Mouse (Mus musculus): ENCODE results near the gene Ptprg.
A peak's percentile ranks its signal among the peaks of the same experiment; 100 is the strongest.

Gene Ptprg

DNA sequence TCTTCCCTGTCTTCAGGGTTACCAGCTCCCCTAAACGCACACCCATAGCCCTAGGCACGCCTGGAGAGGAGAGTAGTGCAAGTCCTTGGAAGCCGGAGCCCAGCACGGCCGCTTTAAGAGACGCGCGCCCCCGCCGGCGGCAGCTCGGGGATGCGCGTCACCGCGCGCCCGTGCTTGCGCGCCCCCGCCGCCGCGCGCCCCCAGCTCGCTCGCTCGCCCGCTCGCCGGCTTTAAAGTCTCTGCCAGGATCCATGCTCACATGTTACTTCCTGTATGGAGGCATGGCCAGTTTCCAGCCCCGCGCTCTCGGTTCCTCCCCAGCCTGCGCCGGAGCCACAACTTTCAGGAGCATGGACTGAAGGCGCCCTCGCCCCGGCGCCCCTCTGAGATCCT, at the start of gene Ptprg:
Gene Ptprg (plus strand): TSS at position 260 of the 393 bp plus-strand sequence.
- DNase-seq: peak; percentile 92

GRCm38 (mm10) chr14:11503803-11504365, 49.4 kb upstream of the Ptprg start:
- no peak for DNase-seq

DNA sequence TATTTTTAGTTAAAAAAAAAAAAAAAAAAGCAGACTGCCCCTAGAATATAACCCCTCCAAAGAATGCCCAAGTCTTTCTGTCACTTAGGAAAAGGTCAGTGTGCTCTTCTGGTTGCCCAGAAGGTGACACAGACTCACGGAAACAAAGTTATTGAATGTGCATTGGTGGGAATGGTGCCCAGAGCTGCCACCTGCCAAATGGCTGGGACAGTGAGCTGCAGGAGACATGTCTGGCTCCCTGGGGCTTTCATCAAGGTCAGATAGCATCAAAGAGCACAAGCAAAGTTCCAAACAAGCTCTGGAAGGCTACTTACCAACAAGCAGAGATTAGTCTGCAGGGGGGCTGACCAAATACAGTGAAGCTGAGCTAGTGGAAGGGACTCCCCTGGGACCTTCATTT, 43.2 kb upstream of the Ptprg start:
- peak; percentile 4 for DNase-seq

GRCm38 (mm10) chr14:11519171-11519570, 34.2 kb upstream of the Ptprg start:
- DNase-seq: no peak

DNA sequence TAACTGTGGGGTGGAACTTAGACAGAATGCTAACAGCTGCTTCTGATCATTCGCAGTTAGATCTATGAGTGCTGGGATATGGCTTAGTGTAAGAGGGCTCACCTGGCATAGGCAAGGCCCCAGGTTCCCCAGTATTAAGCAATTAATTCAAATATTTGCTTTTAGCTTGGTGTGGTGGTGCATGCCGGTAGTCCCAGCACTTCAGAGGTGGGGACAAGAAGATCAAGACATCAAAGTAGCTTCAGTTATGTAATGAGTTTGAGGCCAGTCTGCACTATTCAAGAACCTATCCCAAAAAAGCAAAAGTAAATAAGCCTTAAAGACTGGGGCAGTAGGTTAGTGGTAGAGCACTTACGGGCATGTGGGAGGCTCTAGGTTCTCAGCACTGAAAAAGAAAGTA, 30.3 kb upstream of the Ptprg start:
- no peak for DNase-seq

DNA sequence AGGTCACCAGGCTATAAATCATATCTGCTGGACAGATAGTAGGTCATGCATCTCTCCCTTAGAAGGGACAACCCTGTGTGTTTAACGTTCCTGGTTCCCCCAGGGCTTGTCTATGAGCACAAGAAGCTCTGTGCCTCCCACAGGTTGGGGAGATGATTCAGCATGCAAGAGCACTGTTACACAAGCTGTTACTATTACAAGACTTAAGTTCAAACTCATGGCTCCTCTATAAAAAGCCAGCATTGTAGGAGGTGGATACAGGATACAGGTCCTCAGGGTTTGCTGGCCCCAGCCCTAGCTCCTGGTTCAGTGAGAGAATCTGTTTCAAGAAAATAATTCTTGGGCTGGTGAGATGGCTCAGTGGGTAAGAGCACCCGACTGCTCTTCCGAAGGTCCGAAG, 23.7 kb upstream of the Ptprg start:
- DNase-seq: no peak

DNA sequence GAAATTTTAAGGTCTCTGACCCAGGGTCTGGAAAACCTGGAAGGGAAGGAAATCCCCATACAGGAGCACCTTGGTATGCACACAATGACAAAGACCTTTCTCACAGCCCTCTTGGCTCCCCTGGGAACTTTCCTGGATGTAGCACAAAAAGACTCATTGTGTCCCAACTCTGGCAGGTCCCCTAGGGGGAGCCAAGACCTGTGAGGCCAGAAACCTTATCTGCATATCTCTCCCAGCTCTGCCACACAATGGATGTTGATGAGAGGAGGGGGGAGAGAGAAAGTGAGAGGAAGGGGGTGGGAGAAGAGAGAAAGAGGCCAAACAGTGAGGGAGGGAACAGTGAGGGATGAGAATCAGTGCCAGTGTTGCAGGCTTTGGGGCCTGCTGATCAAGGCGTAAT, 18.9 kb upstream of the Ptprg start:
- DNase-seq: no peak

- DNase-seq: no peak
Measured at GRCm38 (mm10) chr14:11536121-11536520, 17.2 kb upstream of the Ptprg start.

- peak; percentile 24 for DNase-seq
Measured at GRCm38 (mm10) chr14:11551892-11552291, 1.4 kb upstream of the Ptprg start.

DNA sequence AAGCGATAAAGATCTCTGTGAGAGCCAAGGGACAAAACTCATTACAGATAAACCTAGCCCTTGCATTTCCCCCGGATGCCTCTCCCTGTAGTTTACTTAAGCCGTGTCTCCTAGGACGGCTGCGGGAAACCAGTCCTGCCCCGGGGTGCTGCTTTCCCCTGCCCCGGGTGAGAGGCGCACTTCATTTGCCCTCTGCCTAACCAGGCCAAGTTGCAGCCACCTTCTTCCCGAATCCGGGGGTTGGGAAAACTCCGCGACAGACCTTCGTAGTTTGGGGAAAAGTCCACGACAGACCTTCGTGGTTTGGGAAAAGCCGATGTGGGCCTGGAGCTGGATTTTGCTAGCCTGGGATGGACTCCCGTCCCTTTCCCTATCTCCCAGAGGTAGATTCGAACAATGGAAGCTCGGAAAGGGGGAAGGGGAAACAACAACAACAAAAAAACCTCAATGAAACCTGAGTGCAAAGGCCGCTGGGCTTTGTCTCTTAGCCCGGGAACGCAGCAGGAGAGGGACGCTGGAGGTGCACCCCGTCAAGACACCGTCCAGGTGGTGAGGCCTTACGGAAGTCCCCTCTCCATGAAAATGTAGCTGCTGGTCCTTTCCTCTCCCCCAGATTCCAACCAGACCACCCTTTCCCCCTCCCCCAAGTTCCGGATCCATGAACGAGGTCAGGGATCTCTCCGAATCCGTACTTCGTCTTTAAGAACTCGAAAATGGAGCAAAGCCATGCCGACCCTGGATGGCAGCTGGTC, 635 bp upstream of the Ptprg start:
- DNase-seq: no peak

DNA sequence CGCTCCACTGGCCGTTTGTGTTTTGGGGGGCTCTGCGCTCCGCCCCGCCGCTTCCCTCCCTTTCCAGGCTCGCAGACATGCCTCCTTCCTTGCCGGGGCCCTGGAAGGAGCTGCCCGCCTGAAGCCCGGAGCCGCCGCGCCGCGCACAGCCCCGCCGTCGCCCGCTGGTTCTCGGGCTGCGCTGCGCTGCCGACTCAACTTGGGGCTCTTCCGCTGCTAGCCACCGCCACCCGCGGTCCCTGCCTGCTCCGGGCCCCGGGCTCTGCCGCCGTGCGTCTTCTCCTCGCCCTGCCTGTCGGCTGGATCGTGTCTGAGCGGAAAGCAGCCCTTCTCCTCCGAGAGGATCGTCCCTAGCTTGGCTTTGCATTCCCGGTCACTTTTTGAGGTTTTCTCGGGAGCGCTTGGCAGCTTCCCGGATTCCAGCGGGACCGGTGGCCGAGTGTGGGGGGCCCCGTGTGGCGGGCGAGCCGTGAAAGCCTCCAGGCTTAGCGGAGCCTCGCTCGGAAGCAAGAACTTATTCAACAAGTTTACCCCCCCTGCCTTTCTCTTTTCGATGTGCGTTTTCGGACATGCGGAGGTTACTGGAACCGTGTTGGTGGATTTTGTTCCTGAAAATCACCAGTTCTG, 460 bp downstream of the Ptprg start:
- DNase-seq: no peak

DNA sequence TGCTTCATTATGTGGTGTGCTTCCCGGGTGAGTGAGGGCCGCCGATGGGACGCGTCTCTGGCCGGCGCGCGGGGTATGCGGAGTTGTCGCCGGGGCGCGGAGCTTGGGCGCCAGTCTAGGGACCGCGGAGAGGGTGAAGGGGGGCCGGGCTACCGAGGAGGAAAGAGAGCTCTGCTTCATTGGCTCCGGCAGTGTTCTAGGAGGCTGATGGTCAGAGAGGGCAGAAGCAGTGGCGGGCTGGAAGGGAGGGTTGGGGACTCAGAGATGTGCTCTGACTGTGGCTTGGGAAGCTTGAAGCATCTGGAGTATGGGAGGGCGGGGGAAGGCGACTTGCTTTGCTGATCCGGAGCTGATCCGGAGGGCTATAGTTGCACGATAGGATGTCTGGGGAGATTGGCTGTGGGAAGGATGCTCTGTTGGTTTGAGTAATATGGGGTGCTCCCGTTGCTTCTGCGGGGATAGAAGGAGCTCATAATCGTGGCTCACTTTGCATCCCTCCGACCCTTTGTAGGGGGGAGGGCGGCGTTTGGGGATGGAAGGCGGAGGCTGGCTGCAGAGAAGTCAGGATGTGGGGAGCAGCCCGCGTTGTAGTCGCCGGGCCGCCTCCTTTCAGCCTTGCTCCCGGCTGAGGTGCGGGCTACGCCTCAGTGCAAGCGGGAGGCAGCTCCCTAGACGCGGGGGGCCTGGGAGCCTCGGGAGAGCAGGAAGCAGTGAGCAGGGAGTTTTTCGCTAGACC, 1.1 kb downstream of the Ptprg start:
- DNase-seq: peak; percentile 73

DNA sequence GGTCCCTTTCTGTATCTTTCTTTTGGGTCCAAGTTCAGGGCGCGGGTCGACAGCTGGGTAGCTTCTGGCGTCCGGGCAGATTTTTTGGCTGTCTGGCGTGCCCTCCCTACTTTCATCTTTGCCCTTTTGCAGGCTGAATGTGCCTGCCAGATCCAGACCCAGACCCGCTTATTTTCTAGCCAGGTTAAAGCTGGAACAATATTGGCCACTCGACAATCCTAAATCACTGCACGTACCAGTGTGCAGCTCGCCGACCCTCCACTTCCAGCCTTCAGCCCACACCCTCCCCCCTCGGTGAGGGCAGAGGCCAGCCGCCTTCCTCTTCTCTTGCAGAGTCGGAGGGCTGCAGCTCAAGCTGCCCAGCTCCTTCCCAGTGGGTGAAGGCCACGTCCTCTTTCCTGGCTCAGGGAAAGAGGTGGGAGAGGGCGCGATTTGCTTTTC, 1.7 kb downstream of the Ptprg start:
- peak; percentile 56 for DNase-seq

- peak; percentile 57 for DNase-seq
Measured at GRCm38 (mm10) chr14:11555521-11556355, 2.4 kb downstream of the Ptprg start.

DNA sequence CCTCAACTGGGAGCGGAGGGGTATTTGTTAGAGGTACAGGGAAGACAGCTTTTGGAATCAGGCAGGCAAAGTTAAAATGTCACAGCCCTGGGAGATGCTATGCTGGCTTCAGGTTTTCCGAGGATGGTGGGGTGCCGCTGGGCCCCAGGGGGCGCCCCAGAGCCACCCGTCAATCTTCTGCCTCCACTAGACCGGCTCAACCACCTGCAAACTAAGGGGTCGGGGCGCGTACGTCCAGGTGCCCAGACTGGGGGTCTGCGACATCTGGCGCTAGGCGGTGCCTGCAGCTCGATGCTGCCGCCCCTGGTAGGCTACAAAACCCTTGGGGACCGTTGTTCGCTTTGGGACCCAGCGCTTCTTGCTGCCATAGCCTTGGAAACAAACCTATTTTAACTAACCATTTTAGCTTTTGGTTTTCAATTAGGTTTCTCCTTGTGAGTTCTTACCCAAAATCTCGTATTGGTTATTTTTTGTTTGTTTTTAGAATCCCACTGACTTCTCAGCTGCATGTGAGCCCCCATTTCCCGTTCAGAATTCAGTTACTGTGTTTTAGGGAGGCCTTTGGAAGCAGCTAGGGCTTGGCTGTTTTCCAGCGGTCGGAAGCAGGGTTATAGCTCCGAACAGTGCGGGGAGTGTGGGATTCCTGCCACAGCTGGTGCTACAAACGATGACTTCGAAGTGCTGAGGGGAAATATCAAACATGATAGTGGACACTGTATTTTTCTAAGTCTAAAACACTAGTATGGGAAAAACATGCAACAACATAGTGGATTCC, 3.2 kb downstream of the Ptprg start:
- peak; percentile 78 for DNase-seq

GRCm38 (mm10) chr14:11558496-11558895, 5.2 kb downstream of the Ptprg start:
- no peak for DNase-seq

GRCm38 (mm10) chr14:11560641-11561232, 7.4 kb downstream of the Ptprg start:
- no peak for DNase-seq

DNA sequence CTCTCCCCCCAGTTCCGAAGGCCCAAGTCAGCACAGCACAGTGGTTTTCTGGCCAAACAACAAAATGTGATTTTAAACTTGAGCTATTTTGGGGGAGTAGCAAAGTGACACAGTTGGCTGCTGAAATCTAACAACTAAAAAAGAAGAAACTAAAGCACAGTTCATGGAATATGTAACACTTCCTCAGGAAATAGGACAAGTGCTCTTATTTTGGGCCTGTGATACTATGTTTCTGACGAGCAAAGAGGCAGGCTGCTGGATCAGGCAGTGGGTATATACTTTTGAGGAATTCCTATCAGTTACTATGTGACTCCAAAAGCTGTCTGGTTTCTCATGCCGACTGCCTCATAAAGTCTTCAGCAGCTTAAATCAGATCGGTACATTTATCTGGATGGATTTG, 8.1 kb downstream of the Ptprg start:
- no peak for DNase-seq

DNA sequence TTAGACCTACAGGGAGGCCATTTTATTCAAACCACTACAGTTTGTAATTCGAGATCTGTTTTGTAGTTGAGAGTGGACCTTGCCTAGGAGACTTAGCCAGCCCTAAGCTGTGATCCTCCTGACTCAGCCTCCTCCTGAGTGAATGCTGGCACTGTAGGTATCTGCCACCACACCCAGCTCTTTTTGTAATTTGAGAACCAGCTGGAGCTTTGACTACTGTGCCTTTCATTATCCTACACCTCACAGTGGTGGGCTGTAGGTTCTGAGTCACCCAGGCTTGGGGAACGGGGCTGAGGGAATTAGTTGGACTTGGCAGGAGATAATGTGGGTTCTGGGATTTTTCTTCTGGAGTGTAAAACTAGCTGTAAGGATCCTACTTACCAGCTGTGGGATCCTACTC, 9.5 kb downstream of the Ptprg start:
- no peak for DNase-seq

GRCm38 (mm10) chr14:11563656-11564055, 10.3 kb downstream of the Ptprg start:
- no peak for DNase-seq

DNA sequence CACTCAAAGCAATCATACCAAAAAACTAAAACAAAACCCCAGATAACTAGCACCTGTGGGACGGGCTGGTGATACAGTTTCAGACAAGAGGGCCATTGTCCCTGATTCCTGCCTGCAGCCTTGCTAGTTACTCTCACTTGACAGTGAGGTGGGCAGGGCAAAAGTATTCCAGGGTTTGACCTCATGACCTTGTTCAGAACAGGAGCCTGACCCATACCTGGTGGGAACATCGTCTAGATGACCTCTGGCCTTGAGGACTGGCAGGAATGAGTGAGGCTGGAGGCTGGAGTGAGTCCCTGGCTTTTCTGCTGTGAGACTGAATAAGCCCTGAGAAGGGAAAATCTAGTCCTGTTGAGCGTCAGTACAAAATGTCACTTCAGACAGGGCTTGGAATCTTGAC, 11.1 kb downstream of the Ptprg start:
- DNase-seq: no peak
